Mouse (Mus musculus) embryonic facial prominence, embryonic 14.5 days (tissue): ENCODE results near the gene Sh3pxd2a. TPM values are rescaled to one million over a fixed set of nuclear protein-coding genes. Genes with fewer than 3 reads are reported as not detected.

ENCODE experiments used
- ATAC-seq: fragments of 200-750 bp; cut with Nextera tagmentation; 2 replicates; pipeline ENCODE4 v1.8.0; 2017; ENCODE audit warnings: low read depth, moderate number of reproducible peaks, moderate TSS enrichment
- DNase-seq: peaks from one replicate; pipeline ENCODE4 v3.0.0-alpha.2; 2015; ENCODE audit warnings: low spot score
- H3K27ac ChIP-seq: fragments of 300-500 bp; sonication (generic); replicated peaks from 2 replicates; pipeline ENCODE4 v1.5.1; 2014; ENCODE audit warnings: low read depth, mild to moderate bottlenecking, low read length, moderate library complexity
- H3K27me3 ChIP-seq: fragments of 300-500 bp; sonication (generic); replicated peaks from 2 replicates; pipeline ENCODE4 v1.6.1; 2014; ENCODE audit warnings: low read length; ENCODE audit not compliant: control insufficient read depth, insufficient read depth
- H3K36me3 ChIP-seq: fragments of 300-500 bp; sonication (generic); 2 replicates; pipeline ENCODE4 v1.6.1; 2014; ENCODE audit warnings: low read length, mixed read lengths; ENCODE audit not compliant: control insufficient read depth, insufficient read depth
- H3K4me1 ChIP-seq: fragments of 300-500 bp; sonication (generic); 2 replicates; pipeline ENCODE4 v1.6.1; 2014; ENCODE audit warnings: antibody characterized with exemption, low read length; ENCODE audit not compliant: control insufficient read depth, insufficient read depth
- H3K4me2 ChIP-seq: fragments of 300-500 bp; sonication (generic); 2 replicates; pipeline ENCODE4 v1.6.1; 2014; ENCODE audit warnings: low read depth, mild to moderate bottlenecking, low read length, moderate library complexity, mixed read lengths
- H3K4me3 ChIP-seq: fragments of 300-500 bp; sonication (generic); 2 replicates; pipeline ENCODE4 v1.5.1; 2014; ENCODE audit warnings: low read depth, mild to moderate bottlenecking, low read length
- H3K9ac ChIP-seq: fragments of 300-500 bp; sonication (generic); 2 replicates; pipeline ENCODE4 v1.6.1; 2014; ENCODE audit warnings: low read depth, mild to moderate bottlenecking, low read length, moderate library complexity, mixed read lengths
- H3K9me3 ChIP-seq: fragments of 300-500 bp; sonication (generic); 2 replicates; pipeline ENCODE4 v1.6.1; 2016; ENCODE audit warnings: low read length; ENCODE audit not compliant: control insufficient read depth
- WGBS: fragments of 180-500 bp; shearing (Covaris S2); extraction: QIAGEN DNeasy Blood & Tissue Kit; methylation state at CpG from one replicate; pipeline ENCODE4 v1.1.7; 2014; 5-methylcytosine and 5-hydroxymethylcytosine counted together
- polyA plus RNA-seq: library from polyadenylated mRNA; unstranded; fragments of >200 nt; fragmentation: Nextera tagmentation; extraction: Ambion mirVana; gene quantifications from 2 replicates; pipeline ENCODE4 v1.2.1, GENCODE M21; 2014

Sh3pxd2a gene
- polyA plus RNA-seq, 1 experiment from 2014 or later: 20.3 TPM

- 70% methylated on average over 11 of the region's 11 CpGs for WGBS
- no peak overlapping the region for H3K9ac ChIP-seq
- no peak for DNase-seq
- H3K4me1 ChIP-seq: peaks cover 19% of the 10 kb centered on the region
- no peaks in the 10 kb centered on the region for H3K9me3 ChIP-seq
- H3K4me3 ChIP-seq: no peak overlapping the region
- H3K27ac ChIP-seq: no peak overlapping the region
- H3K36me3 ChIP-seq: 0 out of 2 replicates have a peak, but pooled peaks cover 7% of the 10 kb centered on the region
- no peak overlapping the region for H3K4me2 ChIP-seq
- H3K27me3 ChIP-seq: no peaks in the 10 kb centered on the region
- ATAC-seq: no peak
Measured at GRCm38 (mm10) chr19:47431189-47431931, 32.8 kb downstream of the Sh3pxd2a start.

GRCm38 (mm10) chr19:47430160-47430559, 34.0 kb downstream of the Sh3pxd2a start:
- Histone ChIP-seq H3K4me2 (no peak overlapping the region), H3K4me1 (peaks cover 19% of the 10 kb centered on the region), H3K9me3 (no peaks in the 10 kb centered on the region), H3K27ac (no peak overlapping the region), H3K4me3 (no peak overlapping the region), H3K36me3 (0 out of 2 replicates have a peak, but pooled peaks cover 2% of the 10 kb centered on the region), H3K9ac (no peak overlapping the region), H3K27me3 (no peaks in the 10 kb centered on the region)
- ATAC-seq (no peak), DNase-seq (no peak)
- 84% methylated on average over 2 of the region's 2 CpGs for WGBS

- Histone ChIP-seq H3K9me3 (no peaks in the 10 kb centered on the region), H3K27me3 (no peaks in the 10 kb centered on the region), H3K4me2 (no peak overlapping the region), H3K4me3 (no peak overlapping the region), H3K4me1 (peaks cover 19% of the 10 kb centered on the region), H3K27ac (0 out of 2 replicates have a peak overlapping the region, but pooled peaks have one; percentile 11), H3K36me3 (peaks cover 2% of the 10 kb centered on the region; the same call in 1 of the 2 replicates), H3K9ac (no peak overlapping the region)
- ATAC-seq (no peak), DNase-seq (no peak)
- WGBS: 68% methylated on average over 3 of the region's 3 CpGs
Measured at GRCm38 (mm10) chr19:47429245-47429644, 35.0 kb downstream of the Sh3pxd2a start.

GRCm38 (mm10) chr19:47428794-47429193, 35.4 kb downstream of the Sh3pxd2a start:
- Histone ChIP-seq H3K9me3 (no peaks in the 10 kb centered on the region), H3K9ac (no peak overlapping the region), H3K4me1 (peaks cover 19% of the 10 kb centered on the region), H3K4me3 (no peak overlapping the region), H3K4me2 (no peak overlapping the region), H3K27me3 (no peaks in the 10 kb centered on the region), H3K27ac (peak overlapping the region; percentile 11; the same call in 1 of the 2 replicates), H3K36me3 (peaks cover 7% of the 10 kb centered on the region; the same call in 1 of the 2 replicates)
- DNase-seq: no peak
- no peak; the same call in 1 of the 2 replicates for ATAC-seq
- WGBS: 49% methylated on average over 7 of the region's 7 CpGs

- Histone ChIP-seq H3K4me3 (no peak overlapping the region), H3K9ac (no peak overlapping the region), H3K27ac (peak overlapping the region; percentile 13; the same call in 1 of the 2 replicates), H3K9me3 (no peaks in the 10 kb centered on the region), H3K27me3 (no peaks in the 10 kb centered on the region), H3K4me1 (peaks cover 19% of the 10 kb centered on the region), H3K4me2 (no peak overlapping the region), H3K36me3 (peaks cover 9% of the 10 kb centered on the region; the same call in 1 of the 2 replicates)
- 35% methylated on average over 13 of the region's 13 CpGs for WGBS
- ATAC-seq (peak; percentile 53), DNase-seq (no peak)
Measured at GRCm38 (mm10) chr19:47427841-47428789, 36.1 kb downstream of the Sh3pxd2a start.

GRCm38 (mm10) chr19:47423632-47424031, 40.6 kb downstream of the Sh3pxd2a start:
- Histone ChIP-seq H3K9me3 (no peaks in the 10 kb centered on the region), H3K9ac (no peak overlapping the region), H3K27ac (no peak overlapping the region), H3K4me3 (no peak overlapping the region), H3K4me2 (no peak overlapping the region), H3K36me3 (peaks cover 9% of the 10 kb centered on the region; the same call in 1 of the 2 replicates), H3K4me1 (peaks cover 13% of the 10 kb centered on the region), H3K27me3 (no peaks in the 10 kb centered on the region)
- 73% methylated on average over 7 of the region's 7 CpGs for WGBS
- DNase-seq (no peak), ATAC-seq (no peak)

- Histone ChIP-seq H3K27ac (no peak overlapping the region), H3K4me1 (peaks cover 8% of the 10 kb centered on the region; the same call in 1 of the 2 replicates), H3K9me3 (no peaks in the 10 kb centered on the region), H3K27me3 (no peaks in the 10 kb centered on the region), H3K4me2 (no peak overlapping the region), H3K9ac (no peak overlapping the region), H3K36me3 (peaks cover 9% of the 10 kb centered on the region; the same call in 1 of the 2 replicates), H3K4me3 (no peak overlapping the region)
- DNase-seq (peak; percentile 72), ATAC-seq (no peak)
- WGBS: 53% methylated on average over 14 of the region's 14 CpGs
Measured at GRCm38 (mm10) chr19:47421128-47421898, 42.9 kb downstream of the Sh3pxd2a start.

GRCm38 (mm10) chr19:47420539-47420938, 43.7 kb downstream of the Sh3pxd2a start:
- WGBS: 65% methylated on average over 11 of the region's 11 CpGs
- no peaks in the 10 kb centered on the region for H3K9me3 ChIP-seq
- no peak overlapping the region for H3K27ac ChIP-seq
- H3K27me3 ChIP-seq: no peaks in the 10 kb centered on the region
- peaks cover 8% of the 10 kb centered on the region; the same call in 1 of the 2 replicates for H3K4me1 ChIP-seq
- H3K9ac ChIP-seq: no peak overlapping the region
- H3K36me3 ChIP-seq: peaks cover 9% of the 10 kb centered on the region; the same call in 1 of the 2 replicates
- ATAC-seq (no peak), DNase-seq (peak; percentile 49)
- no peak overlapping the region for H3K4me2 ChIP-seq
- H3K4me3 ChIP-seq: no peak overlapping the region
